Mouse (Mus musculus): Measurements from ENCODE around the gene Srm.

DNA sequence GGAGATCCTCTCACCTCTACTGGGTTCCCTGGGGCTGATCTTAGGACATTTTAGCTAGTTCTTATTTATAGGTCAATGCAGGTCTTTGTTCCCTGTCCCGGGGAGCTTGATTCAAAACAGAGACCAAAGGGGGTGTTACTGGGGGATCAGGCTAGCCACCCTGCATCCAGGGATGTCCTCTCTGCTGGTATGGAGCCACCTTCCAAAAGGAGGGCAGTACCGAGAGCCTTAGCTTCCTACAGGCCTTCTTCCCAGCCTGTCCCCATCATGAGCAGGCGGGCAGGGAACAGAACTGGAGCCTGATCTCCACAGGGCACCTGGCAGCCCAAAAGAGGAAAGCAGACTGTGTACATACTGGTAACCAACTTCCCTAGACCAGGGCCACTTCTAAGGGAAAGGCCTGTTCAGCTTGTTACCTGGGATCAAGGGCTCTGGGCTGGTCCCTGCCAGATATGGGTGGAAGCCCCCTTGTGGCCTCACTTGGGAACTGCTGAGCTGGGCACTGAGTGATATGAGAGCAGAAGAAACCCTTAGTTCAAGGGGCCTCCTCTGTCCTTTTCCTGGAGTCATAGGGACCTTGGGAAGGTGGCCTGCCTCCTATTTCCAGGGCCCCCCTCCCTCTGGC is 13.3 kb downstream of the Srm start:
- no peak for TF ChIP-seq POLR2A (IDR thresholded peaks at IDR 0.05; ENCODE audit: control insufficient read depth, extremely low read depth, insufficient read depth, low read length, poor library complexity)
- TF ChIP-seq CTCF (IDR thresholded peaks at IDR 0.05; ENCODE audit: borderline replicate concordance, control insufficient read depth, extremely low read depth, insufficient read depth, low read length, poor library complexity), result peak; percentile 73; the same call in 1 of the 2 replicates

All from thymus, adult 2 months (tissue).